Mouse (Mus musculus) CH12F3 (cell line): Measurements from ENCODE around the gene Atad3a.
"Not testable (repeated sequence)": the region's sequence is repeated elsewhere in the genome, so short reads cannot be mapped to it uniquely, and the experiment has no call there.

Experiments
- in situ Hi-C: fragments of 300-500 bp; cut with MboI; formaldehyde crosslinking; loops from 2 replicates; pipeline ENCODE4 v1.14.3; 2020; ENCODE audit warnings: low sequenced_read_pairs

Atad3a gene

DNA sequence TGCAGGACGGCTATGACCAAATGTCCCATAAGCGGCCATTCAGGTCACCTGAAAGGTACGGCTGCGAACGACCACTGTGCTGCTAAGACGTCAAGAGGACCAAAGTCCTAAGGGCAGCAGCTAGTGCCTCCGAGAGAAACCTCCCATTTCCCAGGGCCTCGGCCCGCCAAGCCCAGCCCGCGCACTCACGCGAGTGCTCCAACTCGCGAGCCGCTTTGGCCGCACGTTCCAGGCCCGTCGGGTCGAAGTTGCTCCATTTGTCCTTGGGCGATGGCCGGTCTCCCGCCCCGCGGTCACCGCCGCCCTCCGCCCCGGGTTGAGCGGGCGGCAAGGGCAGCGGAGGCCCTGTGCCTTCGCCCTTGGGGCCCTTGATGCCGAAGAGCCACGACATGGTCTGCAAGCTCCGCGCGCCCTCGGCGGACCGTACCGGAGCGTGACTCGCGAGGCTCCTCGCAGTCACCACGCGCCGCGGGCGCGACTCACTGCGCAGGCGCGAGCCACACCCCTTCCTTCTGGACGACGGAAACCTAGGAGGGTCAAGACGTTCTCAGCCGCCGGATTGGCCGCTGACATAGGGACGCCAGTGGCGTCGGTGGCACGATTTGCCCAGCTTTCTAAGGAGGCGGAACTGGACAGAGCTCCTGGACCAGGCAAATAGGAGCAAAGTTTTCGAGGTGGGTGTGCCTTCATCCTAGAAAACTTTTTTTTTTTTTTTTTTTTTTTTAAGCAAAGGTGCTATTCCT, at the start of gene Atad3a:
Atad3a (minus strand) TSS at position 481 of the 743 bp plus-strand sequence.
- in situ Hi-C loops, result no loop called here

DNA sequence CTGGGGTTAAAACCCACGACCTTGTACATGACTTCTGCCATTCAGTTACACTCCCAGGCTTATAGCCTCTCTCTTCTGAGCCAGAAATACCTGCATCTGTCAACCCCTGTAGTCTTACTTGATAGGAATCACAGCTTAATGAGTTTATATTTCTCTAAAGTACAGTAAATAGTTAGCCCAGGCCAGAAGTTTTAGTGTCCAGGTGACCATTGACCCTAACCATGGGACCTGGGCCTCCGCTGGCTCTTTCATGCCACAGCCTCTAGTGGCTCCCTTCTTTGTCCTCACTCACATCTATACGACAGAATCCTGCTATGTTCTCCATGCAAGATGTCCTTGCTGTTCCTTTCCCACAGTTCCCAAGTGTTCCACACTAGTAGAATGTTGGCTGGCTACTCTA, 46.9 kb upstream of the Atad3a start:
- in situ Hi-C loops, result no loop called here

DNA sequence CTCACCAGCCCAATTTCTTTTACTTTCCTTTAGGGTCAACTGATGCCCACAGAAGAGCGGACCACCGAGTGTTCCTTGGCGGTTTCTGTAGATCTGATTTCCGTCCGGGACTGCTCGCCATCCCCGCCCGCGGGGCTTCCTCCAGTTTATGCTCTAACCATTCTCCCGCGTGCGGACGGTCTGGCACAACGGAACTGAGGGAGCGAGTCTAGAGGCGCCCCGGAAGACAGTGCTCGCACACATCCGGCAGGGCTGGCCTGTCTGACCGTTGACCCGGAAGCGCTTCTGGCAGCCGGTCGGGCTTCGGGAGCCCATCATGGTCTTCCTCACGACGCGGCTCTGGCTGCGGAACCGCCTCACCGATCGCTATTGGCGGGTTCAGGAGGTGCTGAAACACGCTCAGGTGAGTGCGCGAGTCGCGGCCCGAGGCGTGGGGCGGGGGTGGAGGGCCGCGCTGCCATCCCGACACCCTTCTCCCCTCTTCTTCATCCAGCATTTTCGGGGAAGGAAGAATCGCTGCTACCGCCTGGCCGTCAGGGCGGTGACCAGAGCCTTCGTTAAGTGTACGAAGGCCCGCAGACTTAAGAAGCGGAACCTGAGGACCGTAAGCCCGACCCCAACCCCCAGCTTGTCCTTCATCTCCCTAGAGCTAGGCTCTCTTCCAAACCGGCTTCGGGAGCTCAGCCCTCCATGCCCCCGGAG, 42.6 kb upstream of the Atad3a start:
- in situ Hi-C loops, result no loop called here

DNA sequence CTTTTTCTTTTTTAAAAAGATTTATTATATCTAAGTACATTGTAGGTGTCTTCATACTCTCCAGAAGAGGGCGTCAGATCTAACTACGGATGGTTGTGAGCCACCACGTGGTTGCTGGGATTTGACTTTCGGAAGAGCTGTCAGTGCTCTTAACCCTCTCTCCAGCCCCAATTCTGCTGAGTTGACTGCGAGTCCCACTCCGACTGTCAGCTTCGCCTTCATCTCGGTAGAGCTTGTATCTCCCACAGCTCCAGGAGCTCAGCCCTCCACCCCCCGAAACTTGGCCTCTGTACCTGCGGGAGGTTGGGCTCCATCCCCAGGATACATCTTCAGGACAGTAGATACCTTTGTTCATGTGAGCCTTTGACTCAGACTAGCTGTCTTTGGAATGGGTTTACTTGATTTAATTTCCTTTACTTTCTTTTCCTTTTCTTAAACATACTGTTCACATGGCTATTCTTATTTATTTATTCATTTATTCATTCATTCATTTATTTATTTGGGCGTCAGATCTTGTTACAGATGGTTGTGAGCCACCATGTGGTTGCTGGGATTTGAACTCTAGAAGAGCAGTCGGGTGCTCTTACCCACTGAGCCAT, 41.9 kb upstream of the Atad3a start, which contains the start of gene Mrpl20:
Mrpl20 (plus strand) TSS at position 138 of the 599 bp plus-strand sequence.
- in situ Hi-C loops, result no loop called here

DNA sequence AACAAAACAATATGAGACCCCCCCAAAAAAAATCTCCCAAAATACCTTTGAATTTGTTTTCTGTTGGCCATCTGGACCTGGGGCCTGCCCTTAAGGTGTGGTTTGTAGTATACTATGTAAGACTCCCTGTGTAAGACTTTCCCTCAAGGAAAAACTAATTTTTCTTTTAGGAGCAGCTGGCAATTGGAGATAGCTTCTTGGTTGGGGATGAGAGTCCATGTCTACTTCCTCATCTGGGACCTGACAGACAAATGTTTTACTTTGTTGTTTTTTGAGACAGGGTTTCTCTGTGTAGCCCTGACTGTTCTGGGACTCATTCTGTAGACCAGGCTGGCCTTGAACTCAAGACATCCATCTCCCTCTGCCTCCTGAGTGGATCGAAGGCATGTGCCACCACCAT, 41.2 kb upstream of the Atad3a start:
- in situ Hi-C loops, result no loop called here

DNA sequence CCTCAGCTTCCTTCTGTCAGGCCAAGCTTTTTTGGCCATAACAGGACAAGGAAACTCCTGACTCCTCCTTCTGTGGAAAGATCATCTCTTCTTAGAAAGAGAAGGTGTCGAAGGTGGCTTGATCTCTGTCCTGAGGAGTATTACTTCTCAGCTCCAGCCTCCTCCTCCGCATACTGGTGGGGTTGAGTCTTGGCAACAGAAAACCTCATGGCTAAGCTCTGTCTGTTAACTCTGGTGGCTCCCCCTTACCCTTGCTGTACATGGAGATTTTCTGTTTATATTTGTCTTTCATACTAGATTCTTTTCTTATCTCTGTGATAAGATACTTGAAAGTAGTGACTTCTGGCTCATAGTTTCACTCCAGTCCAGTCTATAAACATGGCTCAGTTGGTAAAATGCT, 32.8 kb upstream of the Atad3a start:
- in situ Hi-C loops, result no loop called here

DNA sequence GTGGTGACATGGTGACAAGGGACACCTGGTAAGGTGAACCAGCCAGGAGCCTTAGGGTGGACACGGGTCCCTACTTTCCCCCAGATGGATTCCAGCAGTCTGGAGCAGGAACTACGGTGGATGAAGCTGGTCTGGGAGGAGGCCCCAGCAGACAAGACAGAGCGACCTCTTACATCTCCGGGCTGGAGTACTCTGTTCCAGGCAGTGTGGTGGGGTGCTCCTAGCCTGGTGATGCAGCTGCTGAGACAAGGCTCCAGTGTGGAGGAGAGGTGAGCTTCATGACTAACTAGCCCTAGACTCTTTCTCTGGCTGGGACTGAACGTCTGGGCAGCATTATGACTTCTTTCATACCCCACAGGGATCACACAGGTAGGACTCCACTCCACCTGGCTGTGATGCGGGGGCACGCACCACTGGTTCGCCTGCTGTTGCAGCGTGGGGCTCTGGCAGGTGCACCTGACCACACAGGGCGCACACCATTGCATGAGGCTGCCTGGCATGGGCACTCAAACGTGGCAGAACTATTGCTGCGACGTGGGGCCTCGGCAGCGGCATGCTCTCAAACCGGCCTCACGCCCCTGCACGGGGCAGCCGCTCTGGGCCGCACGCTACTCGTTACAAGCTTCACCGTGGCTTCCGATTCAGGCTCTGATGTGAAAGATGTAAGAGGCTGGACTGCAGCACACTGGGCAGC, 30.5 kb upstream of the Atad3a start:
- in situ Hi-C loops, result no loop called here

DNA sequence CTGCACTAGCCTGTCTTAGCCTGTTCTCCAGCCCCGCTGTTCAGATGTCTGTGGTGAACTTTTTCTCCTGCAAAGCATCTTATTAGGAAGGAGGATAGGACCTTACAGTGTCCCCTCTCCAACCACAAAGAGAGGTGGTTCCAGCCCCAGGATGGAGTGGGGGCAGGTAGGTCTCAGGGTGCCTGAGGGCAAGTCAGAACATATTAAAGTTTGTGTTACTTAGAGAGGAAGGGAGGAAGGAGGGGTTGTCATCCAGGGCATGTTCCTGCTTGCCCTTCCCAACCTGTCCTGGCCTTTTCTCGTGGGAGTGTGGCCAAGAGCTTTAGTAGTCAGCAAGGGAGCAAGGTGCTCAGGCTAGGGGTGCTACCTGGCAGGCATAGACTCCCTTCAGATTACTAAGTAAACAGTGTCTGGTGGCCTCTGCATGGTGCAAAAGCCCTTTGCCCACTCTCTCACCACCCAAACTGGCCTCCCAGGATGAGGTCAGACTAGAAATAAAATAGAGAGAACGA, 29.8 kb upstream of the Atad3a start:
- in situ Hi-C loops, result no loop called here

DNA sequence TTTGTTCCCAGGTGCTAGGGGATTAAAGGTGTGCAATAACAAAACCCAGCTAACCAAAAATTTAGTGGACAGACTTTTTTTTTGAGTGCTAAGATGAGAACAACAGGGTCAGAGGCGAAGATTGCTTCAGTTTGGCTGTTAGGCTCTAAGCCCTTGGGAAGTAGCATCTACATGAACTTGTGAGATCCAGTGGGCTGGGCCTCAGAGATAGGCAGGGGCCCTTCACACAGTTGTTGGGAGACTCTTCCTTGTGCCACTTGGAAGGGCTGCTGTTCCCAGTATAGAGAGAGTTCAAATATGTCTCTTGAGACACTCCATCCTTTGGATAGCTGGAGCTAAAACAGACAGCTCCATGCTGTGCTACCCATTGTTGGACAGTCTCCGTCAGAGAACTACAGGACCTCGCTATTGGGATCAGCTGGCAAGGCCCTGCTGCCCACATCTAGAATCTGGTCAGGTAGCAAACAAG, 29.2 kb upstream of the Atad3a start, which contains the start of gene Ankrd65:
Ankrd65 (plus strand) TSS at position 419 of the 469 bp plus-strand sequence.
- in situ Hi-C loops, result no loop called here

DNA sequence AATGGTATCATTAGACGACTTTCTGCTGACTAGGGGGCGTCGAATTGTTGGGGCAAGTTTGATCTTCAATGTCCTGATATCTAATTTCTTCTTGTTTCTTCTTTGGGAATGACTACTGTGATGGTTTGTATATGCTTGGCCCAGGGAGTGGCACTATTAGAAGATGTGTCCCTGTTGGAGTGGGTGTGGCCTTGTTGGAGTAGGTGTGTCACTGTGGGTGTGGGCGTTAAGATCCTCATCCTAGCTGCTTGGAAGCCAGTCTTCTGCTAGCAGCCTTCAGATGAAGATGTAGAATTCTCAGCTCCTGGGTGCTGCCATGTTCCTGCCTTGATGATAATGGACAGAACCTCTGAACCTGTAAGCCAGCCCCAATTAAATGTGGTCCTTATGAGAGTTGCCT, 27.9 kb upstream of the Atad3a start:
- in situ Hi-C loops, result not testable (repeated sequence)

DNA sequence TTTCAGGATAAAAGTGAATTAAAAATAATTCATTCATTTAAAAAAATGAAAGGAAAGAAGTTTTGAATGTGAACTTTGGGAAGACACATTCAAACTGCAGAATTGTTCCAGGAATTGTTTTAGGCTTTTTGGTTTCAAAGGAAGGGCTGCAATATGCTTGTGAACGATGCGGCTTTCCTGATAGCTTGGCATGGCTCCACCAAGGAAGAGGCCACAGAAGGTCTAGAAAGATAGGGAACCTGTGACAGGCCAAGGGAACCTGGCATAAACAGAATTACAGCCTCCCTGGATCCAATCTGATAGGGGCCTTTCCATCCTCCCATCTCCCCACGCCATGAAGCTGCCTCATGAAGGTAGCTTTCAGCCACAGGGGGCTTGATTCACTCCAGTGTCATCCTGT, 27.4 kb upstream of the Atad3a start:
- in situ Hi-C loops, result no loop called here

DNA sequence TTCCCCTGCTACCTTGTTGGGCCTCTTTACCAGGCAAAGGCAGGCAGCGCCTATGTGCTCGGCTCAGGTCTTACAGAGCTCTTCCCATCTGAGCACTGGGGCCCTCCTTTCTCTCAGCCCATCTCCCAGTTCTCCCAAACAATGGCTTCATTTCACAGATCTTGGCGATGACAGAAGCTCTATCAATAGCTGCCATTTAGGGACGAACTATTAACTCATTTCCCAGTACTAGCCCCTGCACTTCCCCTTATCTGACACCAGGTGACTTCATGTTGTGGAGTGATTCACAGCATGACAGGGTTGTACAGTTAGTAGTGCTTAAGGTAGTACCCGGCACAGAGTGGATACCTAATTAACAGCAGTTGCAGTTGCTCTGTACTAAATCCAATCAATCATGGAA, 24.9 kb upstream of the Atad3a start, which contains the start of gene Tmem88b:
Tmem88b (minus strand) TSS at position 56 of the 400 bp plus-strand sequence.
- in situ Hi-C loops, result no loop called here

DNA sequence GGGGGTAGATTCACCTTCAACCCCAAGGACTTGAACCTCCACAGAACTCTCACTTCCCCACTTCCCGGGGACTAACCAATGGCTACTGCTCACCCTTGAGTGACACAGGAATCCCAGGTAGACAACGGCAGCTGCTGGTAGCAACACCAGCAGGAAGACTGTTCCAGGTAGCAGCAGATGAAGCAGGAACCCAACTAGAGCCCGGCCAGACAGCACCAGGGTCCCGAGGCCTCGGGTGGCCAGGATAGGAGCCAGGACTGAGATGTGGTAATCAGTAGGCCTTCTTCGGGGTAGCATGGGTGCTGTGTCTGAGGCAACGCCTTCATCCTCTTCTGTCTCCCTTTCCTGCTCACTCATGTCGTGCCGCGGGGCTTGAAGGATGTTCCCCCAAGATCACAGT, 24.4 kb upstream of the Atad3a start:
- in situ Hi-C loops, result no loop called here

DNA sequence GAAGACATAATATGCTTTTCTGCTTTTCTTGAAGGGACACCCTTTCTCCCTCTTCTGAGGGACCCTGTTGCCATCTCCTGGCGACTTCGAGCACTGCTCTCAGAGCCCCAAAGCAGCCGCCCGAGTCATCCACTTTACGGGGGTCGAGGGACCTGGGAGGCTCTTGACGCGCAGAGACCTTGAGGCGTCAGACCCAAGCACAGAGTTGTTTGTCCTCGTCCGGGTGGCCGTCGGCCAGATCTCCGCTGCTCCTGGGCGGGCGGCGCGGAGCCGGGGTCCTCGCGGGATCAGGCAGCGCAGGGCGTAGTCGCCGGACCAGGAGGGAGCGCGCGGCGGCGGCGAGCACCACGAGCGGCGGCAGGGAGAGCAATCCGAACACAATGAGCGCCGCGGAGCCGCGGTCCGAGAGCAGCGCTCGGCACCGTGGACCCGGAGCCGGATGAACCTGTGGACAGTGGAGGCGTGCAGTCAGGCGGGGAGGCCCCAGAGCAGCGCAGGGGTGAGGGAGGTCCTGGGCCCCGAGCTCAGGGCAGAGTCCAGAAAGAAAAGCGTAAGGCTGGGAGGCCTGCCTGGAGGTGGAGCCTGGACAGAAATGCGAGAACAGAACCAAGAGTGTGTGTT, 23.3 kb upstream of the Atad3a start:
- in situ Hi-C loops, result no loop called here

DNA sequence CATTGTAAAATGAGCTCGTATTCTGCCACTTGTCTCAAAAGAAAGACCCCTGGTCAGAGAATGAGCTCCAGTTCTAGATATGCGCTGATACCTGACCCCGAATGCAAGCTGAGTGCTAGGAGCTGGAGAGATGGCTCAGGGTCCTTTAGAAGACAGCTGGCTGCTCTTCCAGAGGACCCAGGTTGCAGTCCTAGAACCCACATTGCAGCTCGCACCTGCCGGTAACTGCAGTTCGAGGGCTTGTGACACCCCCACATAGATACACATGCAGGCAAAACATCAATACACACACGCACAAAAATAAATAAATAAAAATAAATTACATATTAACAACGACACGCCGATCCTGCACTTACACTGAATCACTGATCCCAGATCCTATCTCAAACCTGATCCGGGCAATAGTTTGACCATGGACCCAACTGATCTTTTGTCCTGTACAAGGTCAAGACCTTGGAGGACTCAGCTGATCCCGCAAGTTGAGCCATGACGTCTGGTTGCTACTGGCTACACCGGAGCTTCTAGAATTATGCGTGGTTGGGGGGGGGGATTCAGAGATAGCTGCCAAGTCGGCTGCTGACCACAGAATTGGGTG, 22.7 kb upstream of the Atad3a start:
- in situ Hi-C loops, result no loop called here

DNA sequence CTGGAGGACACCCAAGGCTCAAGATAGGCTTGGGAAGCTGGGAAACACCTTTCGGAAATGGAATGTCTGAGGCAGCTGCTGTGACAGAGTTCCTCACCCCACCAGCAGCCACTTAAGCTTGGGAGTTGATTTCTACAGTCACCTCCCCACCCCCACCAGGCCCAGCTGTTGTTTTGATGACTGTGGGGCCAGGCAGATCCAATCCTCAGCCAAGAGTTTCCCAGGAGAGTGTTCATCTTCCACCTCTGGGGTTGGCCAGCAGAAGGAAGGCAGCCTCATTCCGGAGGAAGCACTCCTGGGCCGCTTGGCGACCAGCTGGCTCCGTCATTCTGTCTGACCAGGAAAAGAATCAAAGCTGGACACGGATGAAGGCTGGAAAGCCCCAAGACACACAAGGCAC, 20.0 kb upstream of the Atad3a start:
- in situ Hi-C loops, result no loop called here

DNA sequence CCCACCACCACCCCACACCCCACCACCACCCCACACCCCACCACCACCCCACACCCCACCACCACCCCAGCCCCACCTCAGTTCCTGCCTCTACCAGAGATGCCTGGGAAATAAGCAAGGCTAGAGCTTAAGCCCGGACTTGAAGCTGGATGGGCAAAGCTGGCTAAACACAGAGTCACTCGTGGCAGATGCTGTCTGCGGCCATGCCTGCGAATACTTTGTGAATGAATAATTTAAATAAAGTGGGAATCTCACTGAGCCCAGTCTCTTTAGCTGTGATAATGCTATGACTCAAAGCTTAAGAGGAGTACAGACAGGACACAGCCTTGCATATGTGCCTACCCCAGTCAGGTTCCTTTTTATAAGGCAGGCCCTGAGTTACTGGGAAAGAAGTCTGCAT, 18.6 kb upstream of the Atad3a start:
- in situ Hi-C loops, result no loop called here

DNA sequence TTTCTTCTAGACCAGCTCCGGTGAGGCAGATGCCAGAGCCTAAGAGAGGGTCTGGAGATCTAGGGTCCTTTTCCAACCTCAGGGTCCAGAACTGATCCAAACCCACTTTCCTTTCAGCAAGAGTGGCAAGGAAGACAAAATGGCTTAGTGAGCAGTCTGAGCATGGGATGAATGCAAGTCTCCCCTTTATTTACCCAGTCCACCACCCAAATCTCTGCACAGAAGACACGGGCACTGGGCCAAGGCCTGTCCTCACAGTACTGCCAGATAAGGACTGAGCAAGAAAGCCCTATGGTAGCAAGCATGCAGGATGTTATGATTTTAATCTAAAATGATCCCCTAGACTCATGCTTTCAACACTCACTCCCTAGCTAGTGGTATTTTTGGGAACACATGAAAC, 16.9 kb upstream of the Atad3a start:
- in situ Hi-C loops, result no loop called here

DNA sequence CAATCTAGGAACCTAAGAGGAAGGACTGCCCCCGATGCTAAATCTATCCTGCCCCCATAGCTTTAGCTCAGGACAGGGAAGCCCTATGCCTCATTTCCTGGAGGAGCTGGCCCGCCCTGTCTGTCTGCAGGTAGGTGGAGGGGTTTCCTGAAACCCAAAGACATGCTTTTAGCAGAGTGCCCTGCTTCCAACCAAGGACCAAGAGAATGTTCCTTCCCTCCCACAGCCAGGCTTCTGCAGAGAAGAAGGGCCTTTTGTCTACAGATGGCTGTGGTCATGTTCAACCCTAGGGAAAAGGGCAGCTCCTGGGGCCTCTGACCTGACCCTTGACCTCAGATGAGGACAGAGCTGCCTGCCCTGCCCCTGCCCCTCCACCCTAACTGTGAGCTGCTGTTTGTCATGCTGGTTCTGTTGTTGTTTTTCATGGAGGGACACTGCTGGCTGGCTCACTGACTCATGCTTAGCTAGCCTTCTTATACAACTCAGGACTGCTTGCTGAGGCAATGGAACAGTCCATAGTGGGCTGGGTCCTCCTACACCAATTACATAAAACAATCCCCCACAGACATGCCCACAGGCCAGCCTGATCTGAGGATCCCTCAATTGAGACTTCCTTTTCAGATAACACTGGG, 15.9 kb upstream of the Atad3a start:
- in situ Hi-C loops, result no loop called here

DNA sequence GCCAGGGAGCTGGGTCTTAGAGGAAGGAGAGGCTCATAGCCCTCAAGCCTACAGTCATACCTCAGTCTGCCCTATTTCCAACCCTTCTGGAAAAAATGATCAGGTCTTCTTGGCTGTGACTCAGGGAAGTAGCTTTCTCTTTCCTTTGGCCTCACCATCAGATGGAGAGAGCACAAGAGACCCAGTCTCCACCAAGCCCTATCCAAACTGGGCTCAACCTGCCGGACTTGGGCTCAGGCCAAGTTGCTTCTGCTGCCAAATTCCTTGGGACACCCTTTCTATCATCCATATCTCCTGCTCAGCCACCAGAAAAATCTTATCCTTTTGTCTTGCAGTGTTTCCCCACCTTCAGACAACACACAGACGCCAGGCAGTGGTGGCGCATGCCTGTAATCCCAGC, 15.0 kb upstream of the Atad3a start:
- in situ Hi-C loops, result no loop called here
